Mouse (Mus musculus): ENCODE results near the gene Med16.

- TF ChIP-seq CTCF (conservative IDR thresholded peaks at IDR 0.05 in 1 of 2, IDR thresholded peaks at IDR 0.05 in 1 of 2; ENCODE audit: low read depth in 2 of 2, low read length in 2 of 2) (no peak), POLR2A (IDR thresholded peaks at IDR 0.05; ENCODE audit: low read depth, low read length) (no peak), EP300 (IDR thresholded peaks at IDR 0.05; ENCODE audit: low read length) (no peak), TBP (conservative IDR thresholded peaks at IDR 0.05; ENCODE audit: low read depth, low read length) (no peak), POLR2AphosphoS2 (IDR thresholded peaks at IDR 0.05; ENCODE audit: low read depth, low read length) (no peak), MEF2A (IDR thresholded peaks at IDR 0.05; ENCODE audit: borderline replicate concordance, low read depth, low read length) (no peak), HCFC1 (IDR thresholded peaks at IDR 0.05; ENCODE audit: low read depth, low read length) (no peak), TCF12 (IDR thresholded peaks at IDR 0.05; ENCODE audit: low read depth, low read length) (no peak), KAT2A (IDR thresholded peaks at IDR 0.05; ENCODE audit: insufficient replicate concordance, low read length) (no peak), CHD2 (IDR thresholded peaks at IDR 0.05; ENCODE audit: low read length) (no peak), ZNF384 (IDR thresholded peaks at IDR 0.05; ENCODE audit: low read depth, low read length) (no peak)
Measured at GRCm38 (mm10) chr10:79852827-79853226, 55.9 kb downstream of the Med16 start.
